In the genomic region with DNA sequence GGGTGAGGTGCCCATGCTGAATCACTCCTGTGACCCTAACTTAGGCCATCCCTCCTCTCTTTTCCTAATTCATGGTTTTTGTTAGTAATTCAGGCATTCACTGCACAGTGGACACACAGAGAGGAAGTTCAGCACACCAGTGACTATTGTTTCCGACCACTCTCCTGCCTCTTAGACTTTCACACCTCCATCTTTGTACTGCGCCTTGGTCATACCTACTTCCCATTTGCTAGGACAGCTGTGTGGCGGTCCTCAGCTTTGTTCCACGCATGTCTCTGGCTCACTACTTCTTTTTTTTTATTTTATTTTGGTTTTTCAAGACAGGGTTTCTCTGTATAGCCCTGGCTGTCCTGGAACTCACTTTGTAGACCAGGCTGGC, we compare ENCODE assay signal across 8 mouse cellular contexts. TPM values are rescaled to one million over a fixed set of nuclear protein-coding genes. Genes with fewer than 3 reads are reported as not detected.
DNase-seq lines count a peak whose midpoint lies in the region; ATAC-seq and TF ChIP-seq lines count a peak whose summit lies in the region.

No protein-coding gene starts in this region.

- 0 out of 2 replicates have a peak overlapping the region, but pooled peaks have one; percentile 40 for H3K27ac ChIP-seq in forebrain, embryonic 13.5 days
- H3K27ac ChIP-seq in forebrain, embryonic 14.5 days (ENCODE audit: low read depth, low read length) = no peak overlapping the region
- peak overlapping the region; percentile 20; the same call in 1 of the 2 replicates for H3K27ac ChIP-seq in midbrain, embryonic 11.5 days (ENCODE audit: low read depth, low read length)
- H3K27ac ChIP-seq in midbrain, postnatal 0 days (ENCODE audit: low read depth, low read length) = no peak overlapping the region
- peak overlapping the region; percentile 59; the same call in 1 of the 2 replicates for H3K27ac ChIP-seq in limb, embryonic 15.5 days
- peak overlapping the region; percentile 94 for H3K27ac ChIP-seq in stomach, embryonic 16.5 days (ENCODE audit: low read length)

- no peaks in the 10 kb centered on the region for H3K9me3 ChIP-seq in forebrain, embryonic 13.5 days (replicated peaks)
- H3K9me3 ChIP-seq in forebrain, embryonic 14.5 days (replicated peaks; ENCODE audit: control insufficient read depth, low read length) = no peaks in the 10 kb centered on the region
- no peaks in the 10 kb centered on the region for H3K9me3 ChIP-seq in midbrain, embryonic 11.5 days (ENCODE audit: control insufficient read depth, low read length)
- no peaks in the 10 kb centered on the region for H3K9me3 ChIP-seq in midbrain, postnatal 0 days (ENCODE audit: low read length)
- no peaks in the 10 kb centered on the region for H3K9me3 ChIP-seq in limb, embryonic 15.5 days
- H3K9me3 ChIP-seq in stomach, embryonic 16.5 days (replicated peaks; ENCODE audit: control insufficient read depth, low read length) = no peaks in the 10 kb centered on the region

- 86% methylated on average over 4 of the region's 4 CpGs for WGBS in forebrain, embryonic 13.5 days
- 90% methylated on average over 4 of the region's 4 CpGs for WGBS in forebrain, embryonic 14.5 days
- WGBS in midbrain, embryonic 11.5 days = 83% methylated on average over 4 of the region's 4 CpGs
- WGBS in midbrain, postnatal 0 days = 86% methylated on average over 4 of the region's 4 CpGs
- 78% methylated on average over 4 of the region's 4 CpGs for WGBS in limb, embryonic 15.5 days
- 68% methylated on average over 4 of the region's 4 CpGs for WGBS in stomach, embryonic 16.5 days

- H3K4me1 ChIP-seq in forebrain, embryonic 13.5 days = peaks cover 2% of the 10 kb centered on the region
- H3K4me1 ChIP-seq in forebrain, embryonic 14.5 days (ENCODE audit: control insufficient read depth, insufficient read depth, low read length) = peaks cover 1% of the 10 kb centered on the region; the same call in 1 of the 2 replicates
- peaks cover 11% of the 10 kb centered on the region for H3K4me1 ChIP-seq in midbrain, embryonic 11.5 days (ENCODE audit: control insufficient read depth, insufficient read depth, low read length)
- 0 out of 2 replicates have a peak, but pooled peaks cover 3% of the 10 kb centered on the region for H3K4me1 ChIP-seq in midbrain, postnatal 0 days (ENCODE audit: insufficient read depth, low read length)
- peaks cover 16% of the 10 kb centered on the region for H3K4me1 ChIP-seq in limb, embryonic 15.5 days
- peaks cover 22% of the 10 kb centered on the region for H3K4me1 ChIP-seq in stomach, embryonic 16.5 days (ENCODE audit: control insufficient read depth, insufficient read depth, low read length)

- no peak for ATAC-seq in forebrain, embryonic 13.5 days
- ATAC-seq in forebrain, embryonic 14.5 days = no peak
- no peak for ATAC-seq in midbrain, embryonic 11.5 days (ENCODE audit: low FRiP score)
- no peak for ATAC-seq in midbrain, postnatal 0 days (ENCODE audit: low FRiP score)
- no peak for ATAC-seq in limb, embryonic 15.5 days (ENCODE audit: insufficient number of reproducible peaks, low FRiP score, low TSS enrichment, low read depth)
- ATAC-seq in stomach, embryonic 16.5 days (ENCODE audit: insufficient read depth, low FRiP score) = no peak

- no peak for DNase-seq in forebrain, embryonic 14.5 days (ENCODE audit: low spot score)
- no peak for DNase-seq in midbrain, embryonic 11.5 days (ENCODE audit: low spot score, missing footprints)
- no peak for DNase-seq in midbrain, postnatal 0 days (ENCODE audit: low spot score)
- DNase-seq in gastrocnemius, postnatal 14 days = no peak
- no peak for DNase-seq in cerebellum, adult 18-20 months

- peak overlapping the region; percentile 26; the same call in 1 of the 2 replicates for H3K9ac ChIP-seq in forebrain, embryonic 13.5 days
- no peak overlapping the region for H3K9ac ChIP-seq in forebrain, embryonic 14.5 days (ENCODE audit: low read length)
- peak overlapping the region; percentile 22; the same call in 1 of the 2 replicates for H3K9ac ChIP-seq in midbrain, embryonic 11.5 days (ENCODE audit: low read length)
- H3K9ac ChIP-seq in midbrain, postnatal 0 days (replicated peaks; ENCODE audit: low read length, poor library complexity, severe bottlenecking) = no peak overlapping the region
- H3K9ac ChIP-seq in limb, embryonic 15.5 days = no peak overlapping the region
- peak overlapping the region; percentile 69 for H3K9ac ChIP-seq in stomach, embryonic 16.5 days (ENCODE audit: low read length)

- no peaks in the 10 kb centered on the region for H3K36me3 ChIP-seq in forebrain, embryonic 13.5 days (ENCODE audit: poor library complexity, severe bottlenecking)
- no peaks in the 10 kb centered on the region for H3K36me3 ChIP-seq in forebrain, embryonic 14.5 days (ENCODE audit: control insufficient read depth, insufficient read depth, low read length)
- no peaks in the 10 kb centered on the region for H3K36me3 ChIP-seq in midbrain, embryonic 11.5 days (ENCODE audit: control insufficient read depth, insufficient read depth, low read length)
- no peaks in the 10 kb centered on the region for H3K36me3 ChIP-seq in midbrain, postnatal 0 days (ENCODE audit: insufficient read depth, low read length)
- no peaks in the 10 kb centered on the region for H3K36me3 ChIP-seq in limb, embryonic 15.5 days
- no peaks in the 10 kb centered on the region for H3K36me3 ChIP-seq in stomach, embryonic 16.5 days (ENCODE audit: control insufficient read depth, insufficient read depth, low read length)

- H3K4me2 ChIP-seq in forebrain, embryonic 13.5 days = no peak overlapping the region
- no peak overlapping the region for H3K4me2 ChIP-seq in forebrain, embryonic 14.5 days (ENCODE audit: low read length)
- no peak overlapping the region for H3K4me2 ChIP-seq in midbrain, embryonic 11.5 days
- H3K4me2 ChIP-seq in midbrain, postnatal 0 days (ENCODE audit: low read depth, low read length, poor library complexity, severe bottlenecking) = no peak overlapping the region
- H3K4me2 ChIP-seq in limb, embryonic 15.5 days = peak overlapping the region; percentile 14; the same call in 1 of the 2 replicates
- peak overlapping the region; percentile 43 for H3K4me2 ChIP-seq in stomach, embryonic 16.5 days (ENCODE audit: low read depth, low read length)

- no peak overlapping the region for H3K4me3 ChIP-seq in forebrain, embryonic 13.5 days
- H3K4me3 ChIP-seq in forebrain, embryonic 14.5 days (ENCODE audit: low read depth, low read length) = no peak overlapping the region
- no peak overlapping the region for H3K4me3 ChIP-seq in midbrain, embryonic 11.5 days (ENCODE audit: low read depth, low read length)
- H3K4me3 ChIP-seq in midbrain, postnatal 0 days (ENCODE audit: low read depth, low read length) = no peak overlapping the region
- H3K4me3 ChIP-seq in limb, embryonic 15.5 days = no peak overlapping the region
- peak overlapping the region; percentile 19 for H3K4me3 ChIP-seq in stomach, embryonic 16.5 days (replicated peaks; ENCODE audit: low read length)

- H3K27me3 ChIP-seq in forebrain, embryonic 13.5 days = no peaks in the 10 kb centered on the region
- H3K27me3 ChIP-seq in forebrain, embryonic 14.5 days (replicated peaks; ENCODE audit: control insufficient read depth, insufficient read depth, low read length) = no peaks in the 10 kb centered on the region
- H3K27me3 ChIP-seq in midbrain, embryonic 11.5 days (ENCODE audit: control insufficient read depth, insufficient read depth, low read length) = no peaks in the 10 kb centered on the region
- H3K27me3 ChIP-seq in midbrain, postnatal 0 days (ENCODE audit: insufficient read depth, low read length) = no peaks in the 10 kb centered on the region
- no peaks in the 10 kb centered on the region for H3K27me3 ChIP-seq in limb, embryonic 15.5 days
- no peaks in the 10 kb centered on the region for H3K27me3 ChIP-seq in stomach, embryonic 16.5 days (ENCODE audit: control insufficient read depth, insufficient read depth, low read length)

- intact Hi-C loops in gastrocnemius, postnatal 14 days (cut with DNase I; ENCODE audit: low total_unique reads) = no loop called here

- TF ChIP-seq CTCF in midbrain, postnatal 0 days (IDR thresholded peaks at IDR 0.05) = no peak

RNA-seq across cellular contexts. Expression of a gene that starts 5.8 kb away (rescaled TPM):
- polyA plus RNA-seq in forebrain, embryonic 13.5 days (2015; fragmentation: Nextera tagmentation; extraction: Ambion mirVana) = 0.47 and 0.81 TPM in 2 replicates
- 1.1 and 1.6 TPM in 2 replicates for polyA plus RNA-seq in forebrain, embryonic 14.5 days (2014; fragmentation: Nextera tagmentation; extraction: Ambion mirVana)
- polyA plus RNA-seq in midbrain, embryonic 11.5 days (2014; fragmentation: Nextera tagmentation; extraction: Ambion mirVana) = 1.0 and 1.7 TPM in 2 replicates
- total RNA-seq in midbrain, postnatal 0 days (2014; rRNA removed) = 63.4 and 72.7 TPM in 2 replicates
- polyA plus RNA-seq in midbrain, postnatal 0 days (2015; fragmentation: Nextera tagmentation; extraction: Ambion mirVana) = 1.2 and 1.5 TPM in 2 replicates
- polyA plus RNA-seq in limb, embryonic 15.5 days (2015; fragmentation: Nextera tagmentation; extraction: Ambion mirVana) = 0.61 and 0.63 TPM in 2 replicates
- polyA plus RNA-seq in stomach, embryonic 16.5 days (2015; fragmentation: Nextera tagmentation; extraction: Ambion mirVana) = 0.58 and 0.72 TPM in 2 replicates
- 10 to 100 TPM; 25.7 to 29.1 TPM for total RNA-seq in gastrocnemius, postnatal 14 days (2021)

RNA-seq across cellular contexts. Expression of a gene that starts 28.6 kb away (rescaled TPM):
- polyA plus RNA-seq in forebrain, embryonic 13.5 days (2015; fragmentation: Nextera tagmentation; extraction: Ambion mirVana) = 0.42 and 1.0 TPM in 2 replicates
- 0.54 and 0.66 TPM in 2 replicates for polyA plus RNA-seq in forebrain, embryonic 14.5 days (2014; fragmentation: Nextera tagmentation; extraction: Ambion mirVana)
- polyA plus RNA-seq in midbrain, embryonic 11.5 days (2014; fragmentation: Nextera tagmentation; extraction: Ambion mirVana) = 0.33 and 0.40 TPM in 2 replicates
- total RNA-seq in midbrain, postnatal 0 days (2014; rRNA removed) = not detected in 2 replicates
- polyA plus RNA-seq in midbrain, postnatal 0 days (2015; fragmentation: Nextera tagmentation; extraction: Ambion mirVana) = 0.47 TPM in 1 of 2 replicates, not detected in the other
- polyA plus RNA-seq in limb, embryonic 15.5 days (2015; fragmentation: Nextera tagmentation; extraction: Ambion mirVana) = 0.30 and 0.42 TPM in 2 replicates
- polyA plus RNA-seq in stomach, embryonic 16.5 days (2015; fragmentation: Nextera tagmentation; extraction: Ambion mirVana) = 40.7 and 53.2 TPM in 2 replicates
- total RNA-seq in gastrocnemius, postnatal 14 days (2021) = under 1 TPM in 1 of 2 experiments, not detected in 1; 0.37 TPM

RNA-seq across cellular contexts. Expression of a gene that starts 49.5 kb away (rescaled TPM):
- 256 and 269 TPM in 2 replicates for polyA plus RNA-seq in forebrain, embryonic 13.5 days (2015; fragmentation: Nextera tagmentation; extraction: Ambion mirVana)
- 288 and 299 TPM in 2 replicates for polyA plus RNA-seq in forebrain, embryonic 14.5 days (2014; fragmentation: Nextera tagmentation; extraction: Ambion mirVana)
- 250 and 264 TPM in 2 replicates for polyA plus RNA-seq in midbrain, embryonic 11.5 days (2014; fragmentation: Nextera tagmentation; extraction: Ambion mirVana)
- total RNA-seq in midbrain, postnatal 0 days (2014; rRNA removed) = 104 and 112 TPM in 2 replicates
- 145 and 153 TPM in 2 replicates for polyA plus RNA-seq in midbrain, postnatal 0 days (2015; fragmentation: Nextera tagmentation; extraction: Ambion mirVana)
- polyA plus RNA-seq in limb, embryonic 15.5 days (2015; fragmentation: Nextera tagmentation; extraction: Ambion mirVana) = 308 and 336 TPM in 2 replicates
- 244 TPM in 2 replicates for polyA plus RNA-seq in stomach, embryonic 16.5 days (2015; fragmentation: Nextera tagmentation; extraction: Ambion mirVana)
- total RNA-seq in gastrocnemius, postnatal 14 days (2021) = 10 to 100 TPM; 68.9 to 78.7 TPM

RNA-seq across cellular contexts. Expression of a gene that starts 52.8 kb away (rescaled TPM):
- polyA plus RNA-seq in forebrain, embryonic 13.5 days (2015; fragmentation: Nextera tagmentation; extraction: Ambion mirVana) = 0.77 and 0.96 TPM in 2 replicates
- 0.68 and 0.90 TPM in 2 replicates for polyA plus RNA-seq in forebrain, embryonic 14.5 days (2014; fragmentation: Nextera tagmentation; extraction: Ambion mirVana)
- 1.6 and 1.9 TPM in 2 replicates for polyA plus RNA-seq in midbrain, embryonic 11.5 days (2014; fragmentation: Nextera tagmentation; extraction: Ambion mirVana)
- 5.2 and 7.6 TPM in 2 replicates for total RNA-seq in midbrain, postnatal 0 days (2014; rRNA removed)
- polyA plus RNA-seq in midbrain, postnatal 0 days (2015; fragmentation: Nextera tagmentation; extraction: Ambion mirVana) = 2.5 and 2.7 TPM in 2 replicates
- polyA plus RNA-seq in limb, embryonic 15.5 days (2015; fragmentation: Nextera tagmentation; extraction: Ambion mirVana) = 4.1 and 4.6 TPM in 2 replicates
- 9.3 and 12.0 TPM in 2 replicates for polyA plus RNA-seq in stomach, embryonic 16.5 days (2015; fragmentation: Nextera tagmentation; extraction: Ambion mirVana)
- total RNA-seq in gastrocnemius, postnatal 14 days (2021) = 1 to 10 TPM; 4.7 to 4.8 TPM

Comparison
In these comparisons a context has a peak if more than half of its experiments do, and no peak if none do; other contexts are left out.
1. H3K27ac ChIP-seq: peak in forebrain, embryonic 13.5 days (single experiment), midbrain, embryonic 11.5 days (single experiment), limb, embryonic 15.5 days (single experiment) and stomach, embryonic 16.5 days (single experiment); none in forebrain, embryonic 14.5 days (single experiment) and midbrain, postnatal 0 days (single experiment).
2. H3K9ac ChIP-seq: peak in forebrain, embryonic 13.5 days (single experiment), midbrain, embryonic 11.5 days (single experiment) and stomach, embryonic 16.5 days (single experiment); none in forebrain, embryonic 14.5 days (single experiment), midbrain, postnatal 0 days (single experiment) and limb, embryonic 15.5 days (single experiment).
3. H3K4me2 ChIP-seq: peak in limb, embryonic 15.5 days (single experiment) and stomach, embryonic 16.5 days (single experiment); none in forebrain, embryonic 13.5 days (single experiment), forebrain, embryonic 14.5 days (single experiment), midbrain, embryonic 11.5 days (single experiment) and midbrain, postnatal 0 days (single experiment).
4. RNA of a gene that starts 28.6 kb away (polyA plus RNA-seq): 40.7 to 53.2 TPM in stomach, embryonic 16.5 days; 0.42 to 1.0 TPM in forebrain, embryonic 13.5 days, 0.54 to 0.66 TPM in forebrain, embryonic 14.5 days, 0.30 to 0.42 TPM in limb, embryonic 15.5 days, 0.33 to 0.40 TPM in midbrain, embryonic 11.5 days and 0.47 TPM in midbrain, postnatal 0 days; every median in the first group is over 10 times any median in the second.